Mouse (Mus musculus): ENCODE results near the gene Ubr4.

DNA sequence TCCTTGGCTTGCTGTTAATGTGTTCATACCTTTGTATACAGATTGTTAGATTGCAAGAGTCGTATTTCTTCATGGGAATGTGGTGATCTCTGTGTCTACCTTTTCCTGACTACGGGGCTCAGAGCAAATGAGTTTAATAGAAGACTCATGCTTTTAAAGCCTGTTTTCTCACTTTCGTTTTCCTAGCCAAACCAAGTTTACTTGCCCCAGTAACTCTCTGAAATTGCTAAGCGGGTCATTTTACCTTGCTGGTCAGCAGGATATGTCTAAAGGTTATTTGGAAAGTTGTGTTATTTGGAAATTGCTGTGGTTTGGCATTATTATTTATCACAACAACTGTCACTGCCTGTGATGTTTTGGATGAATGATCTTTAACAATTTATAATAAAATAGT, 29.0 kb downstream of the Ubr4 start:
- TF ChIP-seq CTCF (IDR thresholded peaks at IDR 0.05; ENCODE audit: extremely low read depth, insufficient read depth, low read length), result no peak
- TF ChIP-seq POLR2A (IDR thresholded peaks at IDR 0.05; ENCODE audit: extremely low read depth, insufficient read depth, low read length), result no peak

All from cortical plate, adult 2 months (tissue).